Mouse (Mus musculus): ENCODE results near the gene Dnajc2.
"Not testable (repeated sequence)": the region's sequence is repeated elsewhere in the genome, so short reads cannot be mapped to it uniquely, and the experiment has no call there.

The Dnajc2 gene

DNA sequence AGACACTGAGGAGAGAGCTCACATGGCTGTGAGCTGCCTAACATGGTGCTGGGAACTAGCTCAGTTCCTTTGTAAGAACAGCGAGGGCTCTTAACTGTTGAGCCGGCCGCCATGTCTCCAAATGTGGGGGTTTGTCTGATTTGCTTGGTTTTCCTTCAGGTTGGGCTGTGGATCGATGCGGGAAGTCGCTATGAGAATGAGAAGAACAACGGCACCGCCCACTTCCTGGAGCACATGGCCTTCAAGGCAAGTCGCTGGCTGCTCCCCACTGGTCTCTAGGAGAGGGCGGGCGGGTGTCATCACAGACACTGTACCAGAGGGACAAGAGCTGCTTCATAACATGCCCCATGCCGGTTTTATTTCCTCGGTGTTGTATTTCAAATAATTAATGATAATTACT lies 45.2 kb downstream of the Dnajc2 start:
- DNase-seq, result no peak

DNA sequence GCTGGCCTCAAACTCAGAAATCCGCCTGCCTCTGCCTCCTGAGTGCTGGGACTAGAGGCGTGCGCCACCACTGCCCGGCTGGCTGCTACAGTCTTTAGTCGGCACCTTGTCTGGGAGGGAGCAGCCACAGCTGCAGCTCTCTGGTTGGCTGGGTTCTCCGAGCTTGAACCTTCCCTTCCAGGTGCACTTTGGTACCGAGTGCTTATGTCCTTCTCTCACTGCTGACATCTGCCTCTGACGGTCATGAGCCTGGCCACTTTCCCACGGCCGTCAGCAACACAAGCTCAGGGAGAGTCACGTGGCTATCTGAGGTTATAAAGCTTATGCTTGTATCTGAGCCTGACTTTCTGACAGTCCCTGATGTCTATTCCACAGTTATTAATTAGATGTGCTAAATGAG lies 45.9 kb downstream of the Dnajc2 start:
- no peak for DNase-seq

DNA sequence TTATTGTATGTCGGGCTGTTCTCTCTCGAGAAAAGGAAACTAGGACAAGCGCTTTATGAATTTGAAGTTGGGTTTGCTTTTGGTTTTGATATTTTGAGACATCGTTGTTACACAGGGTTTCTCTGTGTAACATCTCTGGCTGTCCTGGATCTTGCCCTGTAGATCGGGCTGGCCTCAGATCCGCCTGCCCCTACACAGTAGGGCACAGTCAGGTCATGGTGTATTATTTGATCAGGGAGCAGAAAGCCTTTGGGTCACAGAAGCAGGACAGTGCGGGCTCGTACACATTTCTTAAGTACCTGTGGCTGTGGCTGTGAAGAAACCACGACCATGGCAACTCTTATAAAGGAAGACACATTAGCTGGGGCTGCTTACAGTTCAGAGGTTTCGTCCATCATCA lies 47.4 kb downstream of the Dnajc2 start:
- DNase-seq, result no peak

DNA sequence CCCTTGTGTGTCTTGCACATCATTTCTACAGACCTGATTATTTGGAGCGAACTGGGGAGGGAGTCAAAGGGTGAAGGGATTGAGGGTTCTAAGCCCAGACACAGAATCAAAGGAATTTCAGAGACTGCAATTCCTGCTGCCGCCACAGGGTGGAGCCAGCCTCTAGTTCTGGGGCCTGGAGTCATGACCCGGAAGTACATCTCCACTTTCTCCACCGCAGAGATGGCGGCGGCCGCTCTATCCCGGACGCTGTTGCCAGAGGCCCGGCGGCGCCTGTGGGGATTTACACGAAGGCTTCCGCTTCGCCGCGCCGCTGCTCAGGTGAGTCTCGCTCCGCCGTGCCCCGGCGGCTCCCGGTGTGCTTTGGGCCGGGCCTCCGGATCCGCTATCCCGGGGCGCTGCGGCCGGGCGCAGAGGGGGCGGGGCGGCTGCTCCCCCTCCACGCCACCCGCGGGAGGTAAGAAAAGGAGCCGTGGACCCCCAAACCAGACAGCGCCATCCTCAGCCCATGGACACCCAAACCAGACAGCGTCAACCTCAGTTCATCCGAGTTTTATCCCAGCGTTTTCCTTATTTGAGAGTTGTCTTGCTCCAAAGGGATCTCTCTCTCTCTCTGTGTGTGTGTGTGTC lies 48.0 kb downstream of the Dnajc2 start, which contains the start of gene Pmpcb:
Pmpcb (plus strand) TSS at position 186 of the 630 bp plus-strand sequence.
- peak; percentile 90 for DNase-seq

DNA sequence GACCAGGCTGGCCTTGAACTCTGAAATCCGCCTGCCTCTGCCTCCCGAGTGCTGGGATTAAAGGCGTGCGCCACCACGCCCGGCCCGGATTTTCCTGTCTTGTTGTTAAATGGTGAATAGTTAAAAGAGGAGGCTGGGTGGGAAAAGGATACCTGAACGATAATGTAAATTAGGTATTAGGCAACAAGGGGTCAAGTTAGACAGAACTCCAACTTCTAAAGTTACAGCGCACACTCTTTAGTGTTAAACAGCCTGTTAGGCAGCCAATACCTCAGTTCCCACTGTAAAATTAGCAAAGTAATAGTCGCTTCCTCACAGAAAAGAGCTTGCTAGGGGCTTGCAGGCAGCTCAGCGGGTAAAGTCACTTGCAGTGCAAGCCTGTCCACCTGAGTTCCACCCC lies 49.0 kb downstream of the Dnajc2 start:
- no peak for DNase-seq

DNA sequence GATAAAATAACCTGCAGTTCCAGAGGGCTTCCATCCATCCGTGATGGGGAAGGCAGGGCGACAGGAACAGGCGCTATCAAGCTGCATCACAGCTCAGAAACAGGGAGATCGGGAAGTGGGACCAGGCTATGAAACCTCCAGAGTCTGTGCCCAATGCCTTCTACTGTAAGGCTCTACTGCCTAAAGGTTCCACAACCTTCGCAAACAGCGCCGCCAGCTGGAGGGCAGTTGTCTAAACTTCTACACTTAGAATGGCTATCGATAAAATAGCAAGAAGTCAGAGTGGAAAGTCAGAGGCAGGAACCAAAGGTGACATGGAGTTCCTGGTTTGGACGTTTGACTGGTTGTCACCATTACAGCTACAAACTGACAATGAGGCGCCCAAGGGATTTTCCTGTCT lies 49.5 kb downstream of the Dnajc2 start:
- peak; percentile 49 for DNase-seq

DNA sequence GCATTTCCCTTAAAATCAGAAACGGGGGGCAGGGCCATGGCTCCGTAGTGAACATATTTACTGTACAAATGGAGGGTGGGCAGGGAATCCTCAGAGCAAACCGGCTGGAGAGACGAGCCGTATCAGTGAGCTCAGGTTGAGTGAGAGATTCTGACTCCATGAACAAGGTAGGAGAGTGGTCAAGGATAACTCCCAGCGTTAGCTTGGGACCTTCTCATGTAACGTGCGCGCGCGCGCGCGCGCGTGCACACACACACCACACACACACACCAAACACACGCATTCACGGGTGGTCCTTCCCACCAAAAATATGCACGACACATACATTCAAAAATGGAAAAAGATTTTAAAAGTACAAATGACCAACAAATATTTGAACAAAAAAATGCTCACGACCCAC lies 50.0 kb downstream of the Dnajc2 start:
- DNase-seq, result no peak

DNA sequence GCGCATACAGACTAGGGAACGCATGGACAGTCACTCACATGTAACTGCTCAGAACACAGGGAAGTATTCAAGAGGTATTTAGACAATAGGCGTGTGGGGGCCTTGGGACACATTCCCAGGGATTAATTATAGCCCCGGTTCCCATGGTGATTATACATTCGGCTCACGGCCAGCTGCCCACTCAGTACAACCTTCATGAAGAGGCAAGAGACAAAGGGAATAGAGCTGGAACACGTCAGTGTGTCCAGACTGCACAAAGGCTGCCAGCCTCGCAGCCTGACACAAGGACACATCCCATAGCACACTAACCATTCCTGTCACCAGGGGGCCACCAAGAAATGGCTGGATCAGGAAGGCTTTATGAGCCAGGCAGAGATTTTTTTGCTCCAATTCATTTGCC lies 52.1 kb downstream of the Dnajc2 start:
- DNase-seq, result peak; percentile 28

DNA sequence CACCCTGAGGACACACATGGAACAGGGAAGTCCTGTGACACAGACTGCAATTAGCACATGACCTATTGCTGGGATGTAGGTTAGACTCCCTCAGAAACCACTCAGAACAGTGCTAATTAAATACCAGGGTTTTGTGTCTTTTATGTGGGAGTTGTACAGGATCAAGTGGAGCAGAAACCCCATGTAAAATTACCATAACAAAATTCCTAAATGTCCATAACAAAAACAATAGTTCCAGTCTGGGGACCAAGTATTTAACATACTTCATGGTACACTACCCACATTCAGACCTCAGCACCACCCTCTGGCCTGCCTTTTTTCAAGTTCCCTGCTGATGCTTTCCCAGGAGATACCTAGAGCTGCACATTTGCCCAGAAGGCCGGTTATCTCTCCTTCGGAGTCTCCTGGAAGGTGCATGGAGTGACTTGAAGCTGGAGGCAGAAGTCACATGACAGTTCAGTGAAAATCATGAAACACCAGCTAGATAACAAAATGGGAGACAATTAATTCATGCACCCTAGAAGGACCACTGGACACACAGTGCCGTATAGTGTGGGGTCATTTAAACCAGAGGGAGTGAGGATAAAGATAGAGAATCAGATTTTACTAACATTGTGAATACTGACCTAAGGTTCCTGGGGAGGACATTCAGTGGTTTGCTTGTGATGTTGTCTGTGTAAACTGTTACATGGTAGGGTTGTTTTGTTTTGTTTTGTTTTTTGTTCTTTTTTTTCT lies 52.7 kb downstream of the Dnajc2 start:
- DNase-seq, result no peak

DNA sequence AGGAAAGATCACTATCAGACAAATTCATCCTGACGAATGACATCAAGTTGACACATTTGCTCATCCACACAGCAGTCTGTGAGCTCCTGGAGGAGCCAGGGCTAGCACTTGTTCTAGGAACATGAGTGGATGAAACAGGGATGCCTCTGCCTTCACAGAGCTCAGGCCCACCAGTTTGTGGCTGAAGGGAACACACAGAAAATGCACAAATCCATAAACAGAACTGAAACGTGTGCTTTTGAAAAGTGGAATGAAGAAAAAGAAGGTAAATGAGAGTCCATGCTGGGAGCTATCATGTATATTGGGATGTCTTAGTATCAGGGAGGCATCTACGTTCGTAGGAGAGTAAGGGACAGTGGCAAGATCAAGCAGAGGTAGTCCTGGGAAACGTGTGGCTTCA lies 55.9 kb downstream of the Dnajc2 start:
- DNase-seq, result no peak

DNA sequence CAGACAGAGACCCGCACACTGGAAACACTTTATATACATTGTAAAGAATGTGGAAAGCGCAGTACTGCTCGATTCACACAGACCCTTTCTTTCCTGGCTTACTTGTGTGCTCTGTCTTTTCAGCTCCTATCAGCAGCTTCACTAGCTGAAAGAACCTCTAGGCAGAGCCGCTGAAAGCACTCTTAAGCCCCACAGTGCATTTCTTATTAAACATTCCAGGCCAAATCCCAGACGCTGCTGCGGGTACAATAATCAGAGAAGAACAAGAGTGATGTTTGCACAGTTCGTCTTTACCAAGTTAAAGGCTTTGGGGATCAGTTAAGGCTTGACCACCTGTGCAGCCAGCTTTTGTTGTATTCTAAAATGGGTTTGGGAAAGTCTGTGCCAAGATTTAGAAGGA lies 60.2 kb downstream of the Dnajc2 start:
- DNase-seq, result no peak

DNA sequence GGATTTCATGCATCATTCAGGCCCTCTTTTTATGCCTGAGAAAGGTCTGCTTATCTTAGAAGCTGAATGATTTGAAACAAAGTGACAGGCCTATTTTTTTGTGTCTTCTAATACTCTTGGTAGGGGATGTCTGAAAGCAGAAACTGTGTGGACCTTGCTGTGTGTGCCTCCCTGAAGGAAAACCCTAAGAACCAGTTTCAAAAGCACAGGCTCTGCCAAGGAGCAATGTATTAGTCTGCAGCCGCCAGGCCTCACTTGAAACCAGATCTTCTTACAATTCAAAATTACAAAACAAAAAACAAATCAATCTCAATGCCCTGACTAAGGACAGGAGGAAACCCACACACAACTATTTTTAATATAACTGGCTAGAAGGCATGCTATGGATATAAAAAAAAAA lies 60.6 kb downstream of the Dnajc2 start:
- DNase-seq, result no peak

DNA sequence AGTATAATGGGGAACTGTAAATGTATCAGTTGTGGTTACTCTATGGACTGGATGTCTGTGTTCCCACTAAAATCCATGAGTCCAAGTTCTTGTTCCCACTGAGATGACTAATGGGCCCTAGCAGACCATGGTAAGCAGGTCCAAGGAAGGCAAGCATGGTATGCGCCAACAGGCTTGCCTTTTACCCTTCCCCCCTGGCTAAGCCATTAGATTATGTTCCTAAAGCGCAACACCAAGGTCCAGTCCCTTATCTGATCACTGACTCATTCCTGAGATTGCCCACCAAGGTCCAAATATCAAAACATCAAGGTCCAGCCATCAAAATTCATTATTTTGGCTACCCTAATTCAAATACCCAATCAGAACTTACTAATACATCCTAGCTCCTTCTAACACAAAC lies 65.8 kb downstream of the Dnajc2 start:
- no peak for DNase-seq

DNA sequence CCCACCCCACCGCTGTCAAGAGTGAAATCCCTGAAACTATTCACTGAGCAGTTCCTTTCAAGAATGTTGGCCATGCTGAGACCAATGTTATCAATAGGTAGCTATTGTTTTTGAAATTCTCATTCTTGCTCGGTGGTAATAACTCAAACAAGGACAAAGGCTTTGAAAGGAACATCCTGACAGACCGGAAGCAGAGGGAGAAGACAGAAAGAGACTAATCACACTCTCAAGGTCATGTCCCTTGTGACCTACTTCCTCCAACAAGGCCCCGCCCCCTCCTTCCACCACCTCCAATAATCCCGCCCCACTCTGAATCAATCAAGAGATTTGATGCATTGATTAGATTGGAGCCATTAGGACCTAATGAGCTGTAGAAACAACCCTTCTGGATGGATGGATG lies 66.5 kb downstream of the Dnajc2 start:
- no peak for DNase-seq

DNA sequence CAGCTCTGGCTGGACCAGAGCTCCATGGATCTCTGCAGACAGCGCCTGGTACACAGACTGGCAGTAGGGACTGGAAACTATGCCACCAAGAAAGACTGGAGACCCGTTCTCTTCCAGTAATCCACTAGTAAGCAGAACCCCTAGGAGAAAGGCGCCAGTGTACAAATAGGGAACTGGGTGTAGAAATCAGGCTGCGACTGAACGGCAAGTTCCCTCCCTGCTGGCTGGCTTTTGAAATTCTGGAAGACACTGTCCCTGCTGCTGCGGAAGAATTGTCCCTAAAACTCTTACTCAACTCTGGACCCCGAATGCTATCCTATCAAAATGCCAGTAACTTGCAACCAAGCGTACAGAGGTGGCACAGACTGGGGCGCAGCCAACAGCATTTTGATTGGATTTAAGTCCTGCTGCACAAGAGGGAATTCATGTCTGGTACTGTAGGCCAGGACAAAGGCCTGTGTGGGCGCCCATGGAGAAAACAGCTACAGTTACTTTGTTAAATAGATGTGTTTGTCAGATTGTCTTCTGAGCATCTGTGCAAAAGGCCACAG lies 67.8 kb downstream of the Dnajc2 start:
- DNase-seq, result no peak

DNA sequence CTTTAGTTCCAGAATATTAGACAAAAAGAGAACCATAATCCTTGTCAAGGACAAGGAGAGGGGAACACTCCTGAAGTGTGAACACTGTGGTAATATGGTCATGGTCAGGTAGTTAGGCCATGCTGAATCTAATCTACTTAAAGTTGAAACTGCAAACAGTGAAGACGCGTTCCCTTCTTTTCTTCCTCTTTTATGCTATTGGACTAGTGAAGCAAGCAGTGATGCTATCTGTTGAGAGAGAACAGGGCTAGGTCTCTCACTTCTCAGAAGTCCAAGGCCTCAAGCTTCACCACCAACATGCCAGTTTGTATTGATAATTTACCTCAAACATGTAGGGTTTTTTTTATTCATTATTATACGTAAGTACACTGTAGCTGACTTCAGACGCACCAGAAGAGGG lies 70.6 kb downstream of the Dnajc2 start:
- DNase-seq, result no peak

DNA sequence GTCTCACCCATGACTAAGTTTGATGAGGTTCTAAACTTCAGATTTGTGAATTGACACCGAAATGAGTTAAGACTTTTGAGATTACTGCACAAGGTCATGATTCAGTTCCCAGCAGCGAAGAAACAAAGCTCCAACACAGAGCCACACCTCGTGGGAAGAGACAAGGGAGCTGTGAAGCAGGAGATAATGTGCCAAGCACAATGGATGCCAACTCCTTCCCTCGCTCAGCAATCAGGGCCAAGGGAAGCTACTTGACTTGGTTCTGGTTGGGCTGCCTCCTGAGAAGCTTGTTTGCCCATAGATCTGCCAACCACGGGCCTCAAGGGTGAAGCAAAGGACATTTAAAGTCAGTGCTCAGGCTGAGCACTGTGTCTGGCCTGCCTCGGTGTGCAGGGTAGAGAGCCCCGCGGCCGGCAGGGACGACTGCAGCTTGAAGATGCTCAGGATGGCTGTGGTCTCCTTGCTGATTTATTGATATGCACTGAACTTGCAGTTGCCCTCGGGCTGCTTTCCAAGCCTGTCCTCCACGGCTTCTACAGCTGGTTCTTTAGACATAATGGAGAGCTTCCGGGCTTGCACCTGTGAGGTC lies 72.8 kb downstream of the Dnajc2 start:
- no peak for DNase-seq

DNA sequence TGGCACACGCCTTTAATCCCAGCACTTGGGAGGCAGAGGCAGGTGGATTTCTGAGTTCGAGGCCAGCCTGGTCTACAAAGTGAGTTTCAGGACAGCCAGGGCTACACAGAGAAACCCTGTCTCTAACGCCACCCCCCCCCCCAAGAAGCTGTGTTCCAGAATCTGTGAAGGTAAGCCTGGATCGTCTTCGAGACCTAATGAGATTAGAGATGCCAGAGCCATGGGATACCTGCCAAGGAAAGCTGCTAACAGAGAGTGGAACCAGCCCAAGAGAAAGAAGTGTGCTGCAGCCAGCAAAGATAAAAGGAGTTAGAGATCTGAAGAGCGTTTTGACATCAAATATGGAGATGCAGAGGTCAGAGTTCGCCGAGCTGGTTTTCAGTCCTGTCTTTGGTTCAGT lies 77.0 kb downstream of the Dnajc2 start:
- not testable (repeated sequence) for DNase-seq
